Mouse (Mus musculus) liver, adult 2 months (tissue): Measurements from ENCODE around the gene Vasp. TPM values are rescaled to one million over a fixed set of nuclear protein-coding genes. Genes with fewer than 3 reads are reported as not detected.
A peak's percentile ranks its signal among the peaks of the same experiment; 100 is the strongest.

Experiments used
- DNase-seq: peaks from one replicate; pipeline ENCODE4 v3.0.0-alpha.2; 2011; ENCODE audit warnings: low read depth, low spot score; ENCODE audit errors: extremely low read depth
- H3K27ac ChIP-seq: fragments of 200-500 bp; replicated peaks from 2 replicates; pipeline ENCODE4 v1.5.1; 2012; ENCODE audit warnings: low read depth, mild to moderate bottlenecking, control low read depth, inconsistent platforms, low read length; ENCODE audit not compliant: insufficient read depth
- H3K27me3 ChIP-seq: fragments of 200-500 bp; 2 replicates; pipeline ENCODE4 v1.6.1; 2012; ENCODE audit warnings: mild to moderate bottlenecking, moderate library complexity, low read length, inconsistent platforms; ENCODE audit not compliant: control insufficient read depth, insufficient read depth
- H3K36me3 ChIP-seq: fragments of 200-500 bp; 2 replicates; pipeline ENCODE4 v1.6.1; 2012; ENCODE audit warnings: low read length, inconsistent platforms; ENCODE audit not compliant: control insufficient read depth, insufficient read depth
- H3K4me1 ChIP-seq: fragments of 200-500 bp; 2 replicates; pipeline ENCODE4 v1.6.1; 2011; ENCODE audit warnings: low read length; ENCODE audit not compliant: control insufficient read depth, insufficient read depth
- H3K4me3 ChIP-seq: fragments of 200-500 bp; 2 replicates; pipeline ENCODE4 v1.5.1; 2011; ENCODE audit warnings: low read depth, mild to moderate bottlenecking, control low read depth, low read length, moderate library complexity; ENCODE audit not compliant: insufficient read depth
- H3K79me2 ChIP-seq: fragments of 200-500 bp; 2 replicates; pipeline ENCODE4 v1.6.1; 2012; ENCODE audit warnings: inconsistent platforms, mild to moderate bottlenecking, low read length, moderate library complexity; ENCODE audit not compliant: control insufficient read depth, insufficient read depth
- H3K9ac ChIP-seq: fragments of 200-500 bp; 2 replicates; pipeline ENCODE4 v1.6.1; 2012; ENCODE audit warnings: low read depth, mild to moderate bottlenecking, control low read depth, inconsistent platforms, low read length
- CTCF ChIP-seq: fragments of 200-500 bp; IDR thresholded peaks from 2 replicates; pipeline ENCODE4 v1.5.1; 2011; ENCODE audit warnings: low read depth, low read length, control low read depth
- POLR2A ChIP-seq: fragments of 200-500 bp; IDR thresholded peaks from 2 replicates; pipeline ENCODE4 v1.6.1; 2011; ENCODE audit warnings: low read length, control low read depth; ENCODE audit not compliant: insufficient read depth; ENCODE audit errors: extremely low read depth
- WGBS: fragments of 180-500 bp; shearing (Covaris S2); methylation state at CpG from one replicate; pipeline ENCODE4 v1.1.7; 2018; 5-methylcytosine and 5-hydroxymethylcytosine counted together
- polyA plus RNA-seq: library from polyadenylated mRNA; depleted of rRNA; stranded (reverse); fragments of >200 nt; gene quantifications from 2 replicates; pipeline ENCODE4 v1.2.3, GENCODE M21; 2012
- total RNA-seq: library from RNA; depleted of rRNA; stranded (reverse); fragments of >200 nt; gene quantifications from 2 replicates; pipeline ENCODE4 v1.2.3, GENCODE M21; 2014

Vasp gene
- total and polyA plus RNA-seq, 2 experiments, result 6.3 to 37.1 TPM

DNA sequence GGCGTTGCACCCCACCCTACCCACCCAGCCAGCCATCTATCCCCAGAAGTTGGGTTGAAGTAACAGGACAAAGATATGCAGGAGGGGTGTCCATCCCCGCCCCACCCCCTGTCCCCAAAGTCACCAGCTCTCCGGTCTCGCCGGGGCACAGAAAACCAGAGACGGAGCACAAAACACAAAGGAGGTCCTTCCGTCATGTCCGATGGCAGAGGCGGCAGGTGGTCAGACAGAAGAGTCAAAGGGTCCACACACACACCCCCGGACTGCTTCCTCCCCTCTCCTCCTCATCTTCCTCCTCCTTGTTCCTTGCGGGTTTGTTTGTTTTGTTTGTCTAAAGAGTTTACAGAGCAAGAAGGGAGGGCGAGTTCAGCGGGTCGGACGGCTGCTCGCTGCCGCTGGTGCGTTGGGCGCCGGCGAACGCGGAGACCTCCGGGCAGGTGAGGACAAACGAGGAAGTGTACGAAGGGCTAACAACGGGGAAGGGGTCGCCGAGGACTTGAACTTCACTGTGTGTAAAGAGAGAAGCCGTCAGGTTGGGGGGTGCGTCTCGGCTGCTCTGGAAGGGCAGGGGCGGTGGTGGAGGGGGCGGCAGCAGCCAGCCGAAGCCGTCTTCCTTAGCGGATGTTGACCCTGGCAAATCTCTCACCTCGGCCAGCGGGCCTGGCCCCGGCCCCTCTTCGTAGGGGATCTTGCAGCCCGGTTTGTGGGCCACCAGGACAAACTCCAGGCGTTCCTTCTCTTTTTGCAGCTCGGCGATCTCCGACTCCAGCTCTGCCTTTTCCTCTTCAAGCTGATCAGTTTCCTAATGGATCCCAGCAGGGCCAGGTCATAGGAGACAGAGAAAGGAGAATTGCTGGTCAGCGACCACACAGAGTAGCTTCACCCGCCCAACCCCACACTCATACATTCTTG lies 33.1 kb upstream of the Vasp start:
- H3K36me3 ChIP-seq, result no peaks in the 10 kb centered on the region
- TF ChIP-seq CTCF, result no peak
- TF ChIP-seq POLR2A, result no peak
- H3K79me2 ChIP-seq, result no peaks in the 10 kb centered on the region
- H3K27ac ChIP-seq, result no peak overlapping the region
- DNase-seq, result no peak
- no peaks in the 10 kb centered on the region for H3K4me1 ChIP-seq
- H3K4me3 ChIP-seq, result 0 out of 2 replicates have a peak overlapping the region, but pooled peaks have one; percentile 3
- no peaks in the 10 kb centered on the region for H3K27me3 ChIP-seq
- 9% methylated on average over 48 of the region's 48 CpGs for WGBS
- H3K9ac ChIP-seq, result no peak overlapping the region

DNA sequence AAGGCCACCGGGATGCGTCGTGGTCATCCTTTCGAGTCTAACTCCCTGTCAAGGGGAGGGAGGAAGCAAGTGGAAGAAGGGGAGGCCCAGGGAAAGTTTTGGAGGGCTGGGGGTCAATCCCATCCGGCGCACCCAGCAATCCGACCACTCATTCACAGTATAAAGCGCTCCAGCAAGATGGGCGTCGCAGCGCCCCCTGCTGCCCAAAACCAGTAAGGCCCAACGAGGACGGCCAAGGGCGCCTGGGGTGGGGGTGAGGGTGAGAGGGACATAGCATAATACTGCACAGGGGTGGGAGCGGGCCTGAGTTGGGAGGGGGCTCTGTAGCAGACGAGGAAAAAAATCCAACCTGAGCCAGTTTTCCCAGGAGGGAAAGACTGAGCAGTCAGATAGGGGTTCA lies 32.2 kb upstream of the Vasp start:
- WGBS, result 6% methylated on average over 16 of the region's 16 CpGs

GRCm38 (mm10) chr7:19303046-19303305 lies 31.4 kb upstream of the Vasp start:
- H3K79me2 ChIP-seq, result no peaks in the 10 kb centered on the region
- H3K4me1 ChIP-seq, result no peaks in the 10 kb centered on the region
- H3K36me3 ChIP-seq, result no peaks in the 10 kb centered on the region
- no peaks in the 10 kb centered on the region for H3K27me3 ChIP-seq
- 83% methylated on average over 12 of the region's 12 CpGs for WGBS
- H3K4me3 ChIP-seq, result no peak overlapping the region
- H3K27ac ChIP-seq, result no peak overlapping the region
- no peak for TF ChIP-seq POLR2A
- no peak for TF ChIP-seq CTCF
- DNase-seq, result no peak
- H3K9ac ChIP-seq, result no peak overlapping the region

More for the DNA sequence above, 32.2 kb upstream of the Vasp start:
- Histone ChIP-seq H3K79me2 (no peaks in the 10 kb centered on the region), H3K9ac (0 out of 2 replicates have a peak overlapping the region, but pooled peaks have one; percentile 29), H3K27ac (no peak overlapping the region), H3K4me3 (no peak overlapping the region; the same call in 1 of the 2 replicates), H3K27me3 (no peaks in the 10 kb centered on the region), H3K36me3 (no peaks in the 10 kb centered on the region), H3K4me1 (no peaks in the 10 kb centered on the region)
- no peak for TF ChIP-seq POLR2A
- peak; percentile 88 for TF ChIP-seq CTCF
- no peak for DNase-seq

- no peak overlapping the region for H3K4me3 ChIP-seq
- H3K9ac ChIP-seq, result no peak overlapping the region
- no peaks in the 10 kb centered on the region for H3K4me1 ChIP-seq
- DNase-seq, result no peak
- no peak for TF ChIP-seq CTCF
- no peak for TF ChIP-seq POLR2A
- 50% methylated on average over 13 of the region's 13 CpGs for WGBS
- no peaks in the 10 kb centered on the region for H3K79me2 ChIP-seq
- H3K36me3 ChIP-seq, result no peaks in the 10 kb centered on the region
- H3K27ac ChIP-seq, result no peak overlapping the region
- no peaks in the 10 kb centered on the region for H3K27me3 ChIP-seq
These were observed 30.8 kb upstream of the Vasp start for GRCm38 (mm10) chr7:19302264-19303045.

GRCm38 (mm10) chr7:19301461-19302263 lies 30.0 kb upstream of the Vasp start:
- WGBS, result 12% methylated on average over 16 of the region's 16 CpGs
- DNase-seq, result no peak
- Histone ChIP-seq H3K36me3 (no peaks in the 10 kb centered on the region), H3K9ac (no peak overlapping the region), H3K27ac (no peak overlapping the region), H3K27me3 (no peaks in the 10 kb centered on the region), H3K79me2 (no peaks in the 10 kb centered on the region), H3K4me1 (no peaks in the 10 kb centered on the region), H3K4me3 (no peak overlapping the region)
- TF ChIP-seq CTCF, result no peak
- no peak for TF ChIP-seq POLR2A
